Mouse (Mus musculus): Measurements from ENCODE around the gene Ms4a8a. TPM values are rescaled to one million over a fixed set of nuclear protein-coding genes. Genes with fewer than 3 reads are reported as not detected.

Ms4a8a gene
- not detected for polyA plus RNA-seq (2017; shearing (Covaris generic))

DNA sequence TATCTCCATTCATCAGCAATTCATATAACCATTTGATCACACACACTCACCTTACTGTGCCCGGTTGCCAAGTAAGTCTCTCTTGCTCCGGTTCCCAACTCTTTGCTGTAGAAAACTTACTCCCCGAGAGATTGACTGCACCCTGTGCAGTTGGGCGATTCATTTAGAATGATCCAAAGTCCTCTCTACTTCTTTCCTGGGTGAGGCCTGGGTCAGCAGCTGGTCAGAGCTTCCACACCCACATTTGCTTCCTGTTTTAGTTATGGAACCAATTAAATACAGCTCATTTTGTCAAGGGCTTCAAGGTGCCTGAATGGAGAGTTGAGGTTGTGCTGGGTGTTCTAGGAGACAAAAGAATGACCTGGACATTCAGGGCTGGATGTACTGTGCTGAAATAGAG lies at the start of gene Ms4a8a:
Gene Ms4a8a (minus strand): TSS at position 169 of the 400 bp plus-strand sequence.

DNA sequence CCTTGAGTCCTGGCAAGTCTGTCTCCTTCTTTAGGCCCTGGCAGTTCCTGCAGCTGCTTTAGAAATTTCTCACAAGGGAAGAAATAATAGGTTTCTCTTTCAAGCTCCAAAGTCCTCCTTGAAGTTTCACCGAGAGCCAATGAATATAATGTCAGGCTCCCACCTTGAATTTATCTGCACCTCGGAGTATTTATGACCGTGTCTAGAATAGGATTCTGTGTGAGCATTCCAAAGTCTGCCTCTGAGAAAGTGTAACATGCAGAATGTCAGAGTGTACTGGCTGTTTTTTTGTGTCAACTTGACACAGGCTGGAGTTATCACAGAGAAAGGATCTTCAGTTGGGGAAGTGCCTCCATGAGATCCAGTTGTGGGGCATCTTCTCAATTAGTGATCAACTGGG lies 63.0 kb downstream of the Ms4a8a start, which contains the start of gene Ms4a18:
Gene Ms4a18 (minus strand): TSS at position 141 of the 400 bp plus-strand sequence.

Other genes starting within 250 kb of the Ms4a8a start
- 1.3 TPM for gene Slc15a3, start 241.4 kb downstream of the Ms4a8a start, polyA plus RNA-seq (2017; shearing (Covaris generic))
- 0.40 TPM for gene Tmem132a, start 211.2 kb downstream of the Ms4a8a start, polyA plus RNA-seq (2017; shearing (Covaris generic))
- gene Tmem109, start 199.1 kb downstream of the Ms4a8a start, polyA plus RNA-seq (2017; shearing (Covaris generic)) = 58.9 TPM
- 86.7 TPM for gene Prpf19, start 185.9 kb downstream of the Ms4a8a start, polyA plus RNA-seq (2017; shearing (Covaris generic))
- not detected for gene Zp1, start 160.5 kb downstream of the Ms4a8a start, polyA plus RNA-seq (2017; shearing (Covaris generic))
- not detected for gene Ptgdr2, start 143.9 kb downstream of the Ms4a8a start, polyA plus RNA-seq (2017; shearing (Covaris generic))
- gene Ccdc86, start 131.8 kb downstream of the Ms4a8a start, polyA plus RNA-seq (2017; shearing (Covaris generic)) = 23.3 TPM
- not detected for gene Ms4a10, start 106.4 kb downstream of the Ms4a8a start, polyA plus RNA-seq (2017; shearing (Covaris generic))
- gene Ms4a15, start 87.9 kb downstream of the Ms4a8a start, polyA plus RNA-seq (2017; shearing (Covaris generic)) = not detected
- not detected for gene Ms4a18, start 63.1 kb downstream of the Ms4a8a start, polyA plus RNA-seq (2017; shearing (Covaris generic))
- gene 1700017D01Rik, start 49.8 kb upstream of the Ms4a8a start, polyA plus RNA-seq (2017; shearing (Covaris generic)) = not detected
- not detected for gene 1700025F22Rik, start 84.2 kb upstream of the Ms4a8a start, polyA plus RNA-seq (2017; shearing (Covaris generic))
- not detected for gene Ms4a13, start 115.6 kb upstream of the Ms4a8a start, polyA plus RNA-seq (2017; shearing (Covaris generic))
- not detected for gene Ms4a12, start 151.3 kb upstream of the Ms4a8a start, polyA plus RNA-seq (2017; shearing (Covaris generic))
- 1.3 TPM for gene Ms4a1, start 185.1 kb upstream of the Ms4a8a start, polyA plus RNA-seq (2017; shearing (Covaris generic))
- gene Ms4a5, start 202.8 kb upstream of the Ms4a8a start, polyA plus RNA-seq (2017; shearing (Covaris generic)) = not detected
- gene Ms4a14, start 233.4 kb upstream of the Ms4a8a start, polyA plus RNA-seq (2017; shearing (Covaris generic)) = not detected

Measured in CD4-positive, CD25-positive, alpha-beta regulatory T cell, adult 9 weeks (primary cell).